ENCODE assay signal across 10 mouse cellular contexts in the genomic region with DNA sequence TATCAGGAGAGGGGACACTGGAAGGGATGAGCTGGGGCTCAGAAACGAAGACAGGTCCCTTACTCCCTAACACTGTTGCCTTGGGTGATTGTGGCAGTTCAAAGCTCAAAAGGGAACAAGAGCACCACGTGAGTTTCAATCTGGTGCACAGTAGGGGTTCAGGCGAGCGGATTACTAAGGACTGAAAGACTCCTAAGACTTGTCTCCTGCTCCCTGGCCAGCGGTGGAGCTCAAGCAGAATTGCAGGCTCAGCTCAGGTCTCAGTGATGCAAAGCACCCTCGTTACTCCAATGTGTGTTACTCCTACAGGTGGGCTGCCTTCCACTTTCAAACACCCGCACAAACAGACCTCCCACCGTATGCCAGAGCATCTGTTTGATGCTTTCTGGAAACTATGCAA. TPM values are rescaled to one million over a fixed set of nuclear protein-coding genes. Genes with fewer than 3 reads are reported as not detected.
A peak's percentile ranks its signal among the peaks of the same experiment; 100 is the strongest.
DNase-seq lines count a peak whose midpoint lies in the region; ATAC-seq lines count a peak whose summit lies in the region.
"Had no signal": no experiment of that assay in that cellular context is flagged by ENCODE, and none has a peak within 500 bp of the region (broad histone marks: within the 10 kb centered on the region; RNA-seq: fewer than 3 reads in every experiment).

No protein-coding gene starts in this region.

- no peaks in the 10 kb centered on the region for H3K9me3 ChIP-seq in embryonic facial prominence, embryonic 13.5 days
- H3K9me3 ChIP-seq: limb, embryonic 15.5 days had no signal

- ATAC-seq in embryonic facial prominence, embryonic 13.5 days (ENCODE audit: insufficient number of reproducible peaks, insufficient read depth, low FRiP score, low TSS enrichment, low read depth) = no peak

- peak overlapping the region; percentile 88; the same call in 1 of the 2 replicates for H3K4me2 ChIP-seq in embryonic facial prominence, embryonic 13.5 days

- no peak overlapping the region for H3K9ac ChIP-seq in embryonic facial prominence, embryonic 13.5 days
- H3K9ac ChIP-seq: limb, embryonic 15.5 days had no signal

- 16% methylated on average over 8 of the region's 8 CpGs for WGBS in embryonic facial prominence, embryonic 13.5 days

- no peaks in the 10 kb centered on the region for H3K36me3 ChIP-seq in embryonic facial prominence, embryonic 13.5 days
- H3K36me3 ChIP-seq: limb, embryonic 15.5 days had no signal

- H3K4me1 ChIP-seq in embryonic facial prominence, embryonic 13.5 days = no peaks in the 10 kb centered on the region

- H3K27ac ChIP-seq in embryonic facial prominence, embryonic 13.5 days = no peak overlapping the region
- H3K27ac ChIP-seq: limb, embryonic 15.5 days had no signal

- H3K4me3 ChIP-seq in embryonic facial prominence, embryonic 13.5 days = no peak overlapping the region

- H3K27me3 ChIP-seq in embryonic facial prominence, embryonic 13.5 days = peaks cover 42% of the 10 kb centered on the region

- DNase-seq in cerebellum, postnatal 10 days = peak; percentile 0 to 5
- no peak for DNase-seq in cerebellum, adult 11 months
- peak; percentile 4 for DNase-seq in layer of hippocampus, adult 11-12 months (ENCODE audit: low spot score)
- DNase-seq in layer of hippocampus, postnatal 14 days (ENCODE audit: low spot score in 2 of 2) = no peak
- DNase-seq in neural tube, embryonic 10.5 days (ENCODE audit: extremely low spot score, low spot score) = peak; percentile 19
- DNase-seq in cerebellum, adult 9-11 months = no peak
- no peak for DNase-seq in urinary bladder, adult 2 months (ENCODE audit: low spot score)
- DNase-seq: gastrocnemius, postnatal 10 days had no signal

RNA-seq across cellular contexts. Expression of gene Ccdc160, which starts 45.5 kb away (rescaled TPM):
- total RNA-seq in layer of hippocampus, postnatal 14 days (2021) = 1 to 10 TPM; 2.7 to 3.5 TPM
- polyA plus RNA-seq in embryonic facial prominence, embryonic 13.5 days (2015; fragmentation: Nextera tagmentation; extraction: Ambion mirVana) = 0.40 TPM in 1 of 2 replicates, not detected in the other
- 1.5 and 1.8 TPM in 2 replicates for polyA plus RNA-seq in urinary bladder, adult 2 months (2012; rRNA removed)

Comparison
In these comparisons a context has a peak if more than half of its experiments do, and no peak if none do; other contexts are left out.
1. DNase-seq: peak in cerebellum, postnatal 10 days (2 of 2), layer of hippocampus, adult 11-12 months (single experiment) and neural tube, embryonic 10.5 days (single experiment); none in cerebellum, adult 11 months (single experiment), layer of hippocampus, postnatal 14 days (0 of 2), cerebellum, adult 9-11 months (single experiment) and urinary bladder, adult 2 months (single experiment).